21 mouse cellular contexts compared by ENCODE assay signal in the genomic region with DNA sequence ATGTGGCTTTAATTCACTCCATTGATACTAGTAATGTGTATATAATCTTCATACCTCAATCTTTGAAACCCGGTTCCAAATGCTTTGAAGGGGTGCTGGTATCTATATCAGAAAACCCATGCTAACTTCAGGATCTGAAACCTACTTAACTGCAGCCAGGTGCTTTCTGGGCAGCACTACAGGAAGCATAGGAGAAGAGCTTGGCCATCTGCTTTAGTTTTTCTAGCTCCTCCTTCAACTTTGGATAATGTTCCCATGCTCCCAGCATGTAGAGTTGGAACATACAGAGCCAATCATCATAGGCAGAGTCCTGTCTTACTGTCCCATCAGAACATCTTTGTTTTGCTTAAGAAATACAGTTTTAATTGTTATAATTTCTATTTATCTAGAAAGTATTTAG.
DNase-seq lines count a peak whose midpoint lies in the region; ATAC-seq and TF ChIP-seq lines count a peak whose summit lies in the region.
"Had no signal": no experiment of that assay in that cellular context is flagged by ENCODE, and none has a peak within 500 bp of the region (broad histone marks: within the 10 kb centered on the region; RNA-seq: fewer than 3 reads in every experiment).

No protein-coding gene starts in this region.

- H3K4me3 ChIP-seq in midbrain, postnatal 0 days (ENCODE audit: low read depth, low read length): no peak overlapping the region
- H3K4me3 ChIP-seq in midbrain, embryonic 10.5 days: no peak overlapping the region
- H3K4me3 ChIP-seq: embryonic facial prominence, embryonic 13.5 days; embryonic facial prominence, embryonic 15.5 days; erythroblast, embryonic 14.5 days; forebrain, embryonic 10.5 days; forebrain, embryonic 12.5 days had no signal

- 79% methylated on average over 1 of the region's 1 CpGs for WGBS in midbrain, postnatal 0 days
- 77% methylated on average over 1 of the region's 1 CpGs for WGBS in midbrain, embryonic 10.5 days

- H3K4me1 ChIP-seq in midbrain, postnatal 0 days (ENCODE audit: insufficient read depth, low read length): no peaks in the 10 kb centered on the region
- no peaks in the 10 kb centered on the region for H3K4me1 ChIP-seq in midbrain, embryonic 10.5 days
- H3K4me1 ChIP-seq: embryonic facial prominence, embryonic 13.5 days; embryonic facial prominence, embryonic 15.5 days; forebrain, embryonic 10.5 days; forebrain, embryonic 12.5 days had no signal

- no peak overlapping the region for H3K4me2 ChIP-seq in midbrain, postnatal 0 days (ENCODE audit: low read depth, low read length, poor library complexity, severe bottlenecking)
- H3K4me2 ChIP-seq: embryonic facial prominence, embryonic 13.5 days; embryonic facial prominence, embryonic 15.5 days; forebrain, embryonic 12.5 days had no signal

- no peak overlapping the region for H3K9ac ChIP-seq in midbrain, postnatal 0 days (replicated peaks; ENCODE audit: low read length, poor library complexity, severe bottlenecking)
- H3K9ac ChIP-seq: embryonic facial prominence, embryonic 13.5 days; embryonic facial prominence, embryonic 15.5 days; forebrain, embryonic 12.5 days had no signal

- TF ChIP-seq CTCF in midbrain, postnatal 0 days (IDR thresholded peaks at IDR 0.05): no peak

- peak; percentile 8 for DNase-seq in cerebellum, adult 11-12 months
- no peak for DNase-seq in cerebellum, adult 11 months
- DNase-seq in cerebellum, adult 9-11 months: peak; percentile 18
- DNase-seq in cerebellum, adult 8-10 months: no peak
- peak; percentile 2 for DNase-seq in midbrain, postnatal 0 days (ENCODE audit: low spot score)
- DNase-seq in midbrain, embryonic 10.5 days (ENCODE audit: low spot score): no peak
- DNase-seq in brain, adult 2 months (ENCODE audit: low read depth, low spot score): peak; percentile 50
- no peak for DNase-seq in frontal cortex, postnatal 10 days (ENCODE audit: low spot score in 2 of 2)
- DNase-seq: adrenal gland, adult 8-10 months; adrenal gland, postnatal 14 days; adrenal gland, postnatal 36 days; embryo, embryonic 11 days had no signal

- no peak for ATAC-seq in midbrain, postnatal 0 days (ENCODE audit: low FRiP score)
- ATAC-seq: activated CD4-positive, CD25-positive, alpha-beta regulatory T cell, adult 4 months; forebrain, embryonic 14.5 days; forebrain, embryonic 16.5 days; Patski had no signal

- no peaks in the 10 kb centered on the region for H3K27me3 ChIP-seq in midbrain, postnatal 0 days (ENCODE audit: insufficient read depth, low read length)
- no peaks in the 10 kb centered on the region for H3K27me3 ChIP-seq in midbrain, embryonic 10.5 days (ENCODE audit: low read depth, poor library complexity, severe bottlenecking)
- H3K27me3 ChIP-seq: embryonic facial prominence, embryonic 13.5 days; embryonic facial prominence, embryonic 15.5 days; forebrain, embryonic 12.5 days; Patski had no signal

- H3K36me3 ChIP-seq in midbrain, postnatal 0 days (ENCODE audit: insufficient read depth, low read length): no peaks in the 10 kb centered on the region
- H3K36me3 ChIP-seq in midbrain, embryonic 10.5 days: no peaks in the 10 kb centered on the region
- H3K36me3 ChIP-seq: embryonic facial prominence, embryonic 13.5 days; embryonic facial prominence, embryonic 15.5 days; forebrain, embryonic 10.5 days; forebrain, embryonic 12.5 days had no signal

- H3K27ac ChIP-seq in midbrain, postnatal 0 days (ENCODE audit: low read depth, low read length): no peak overlapping the region
- H3K27ac ChIP-seq in midbrain, embryonic 10.5 days (replicated peaks): no peak overlapping the region
- H3K27ac ChIP-seq: embryonic facial prominence, embryonic 13.5 days; embryonic facial prominence, embryonic 15.5 days; forebrain, embryonic 10.5 days; forebrain, embryonic 12.5 days had no signal

- no peaks in the 10 kb centered on the region for H3K9me3 ChIP-seq in midbrain, postnatal 0 days (ENCODE audit: low read length)
- H3K9me3 ChIP-seq in midbrain, embryonic 10.5 days (replicated peaks): no peaks in the 10 kb centered on the region
- H3K9me3 ChIP-seq: embryonic facial prominence, embryonic 13.5 days; embryonic facial prominence, embryonic 15.5 days; forebrain, embryonic 10.5 days; forebrain, embryonic 12.5 days had no signal

Comparison
In these comparisons a context has a peak if more than half of its experiments do, and no peak if none do; other contexts are left out.
1. DNase-seq: peak in cerebellum, adult 11-12 months (single experiment), cerebellum, adult 9-11 months (single experiment), midbrain, postnatal 0 days (single experiment) and brain, adult 2 months (single experiment); none in cerebellum, adult 11 months (single experiment), cerebellum, adult 8-10 months (single experiment), midbrain, embryonic 10.5 days (single experiment) and frontal cortex, postnatal 10 days (0 of 2).